Mouse (Mus musculus) heart, postnatal 10 days (tissue): ENCODE measurements at regions not wholly inside any gene's neighbourhood (a gene's known extent, or its start where the extent isn't known, plus 50 kb on each side); places are given as distances from the start of the nearest gene placed in this dataset.
A peak's percentile ranks its signal among the peaks of the same experiment; 100 is the strongest.

Experiments
- DNase-seq, 2 experiments: peaks; one replicate each; pipeline ENCODE4 v3.0.0; 2021
- intact Hi-C: fragments of 180-260 bp; cut with DNase I; formaldehyde crosslinking; loops from one replicate; pipeline ENCODE4 v1.15.1; 2025

DNA sequence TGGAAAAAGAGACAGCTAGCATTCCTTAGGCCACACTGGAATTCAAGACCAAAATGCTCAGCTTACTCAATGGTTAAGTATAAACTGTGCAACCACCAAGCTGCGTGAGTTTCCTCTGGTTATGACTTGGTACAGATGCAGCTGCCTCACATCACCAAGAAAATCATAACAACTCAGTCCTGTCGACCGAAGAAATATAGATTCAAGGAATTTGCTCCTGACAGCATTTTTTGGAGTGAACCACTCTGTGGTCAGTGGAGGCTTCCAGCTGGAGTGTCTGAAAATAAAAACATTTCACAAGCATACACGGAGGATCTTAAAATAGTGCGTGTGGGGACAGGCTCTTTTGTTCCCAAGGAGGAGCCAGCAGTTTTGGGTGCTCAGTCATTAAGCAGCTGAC lies 253.8 kb downstream of the Bckdhb start:
- intact Hi-C loops, result no loop called here
- peak; percentile 20 to 37 for DNase-seq

DNA sequence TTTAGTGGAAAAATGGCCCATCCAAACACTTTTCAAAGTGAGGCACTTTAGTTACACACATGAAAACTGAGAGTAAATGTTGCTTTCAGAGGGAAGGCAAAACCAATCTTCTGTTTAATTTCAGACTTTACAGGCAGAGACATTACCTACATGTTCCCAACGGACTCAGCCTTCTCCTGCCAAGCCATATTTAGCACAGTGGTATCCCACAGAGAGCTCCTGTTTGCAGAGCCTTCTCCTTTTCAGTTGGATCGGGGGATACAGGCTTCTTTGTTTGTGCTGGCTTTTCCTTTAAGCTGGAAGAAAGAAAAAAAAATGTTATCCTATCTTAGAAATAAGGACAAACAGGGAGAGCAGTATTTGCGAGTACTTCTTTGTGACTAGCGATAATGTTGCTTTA lies 254.3 kb downstream of the Bckdhb start:
- DNase-seq, result peak; percentile 22 to 24
- intact Hi-C loops, result no loop called here

DNA sequence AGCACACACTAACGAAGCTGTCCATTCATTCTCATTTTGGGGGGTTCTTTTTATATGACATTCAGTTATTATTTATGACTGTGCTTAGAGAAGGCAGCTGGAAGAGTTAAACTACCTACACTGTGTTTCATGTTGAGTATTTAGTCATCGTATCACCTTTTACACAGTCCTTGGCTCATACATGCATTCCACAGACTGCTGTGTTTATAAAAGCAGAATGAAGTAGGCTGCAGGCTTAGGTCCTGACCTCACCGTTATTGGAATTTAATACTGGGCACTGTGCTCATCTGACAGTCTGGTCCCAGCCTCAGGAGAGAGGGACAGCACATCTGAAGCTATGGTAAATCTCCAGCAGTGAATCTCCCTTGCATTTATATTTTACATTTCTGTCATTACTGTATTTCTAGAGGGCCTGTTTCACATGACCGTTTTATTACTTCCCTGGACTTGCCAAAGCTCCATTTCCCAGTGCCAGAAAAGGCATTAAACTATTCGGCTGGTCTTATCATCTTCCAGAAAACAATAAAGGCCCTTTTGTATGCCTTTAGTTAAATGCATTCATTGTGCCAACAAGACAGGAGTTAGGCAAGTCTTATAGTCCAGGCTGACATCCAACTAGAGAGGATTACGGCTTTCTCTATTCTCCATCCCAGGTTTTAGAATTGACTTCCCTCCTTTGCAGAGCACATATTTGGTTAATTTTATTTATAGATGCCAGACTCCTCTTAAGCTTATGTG lies 258.9 kb downstream of the Bckdhb start:
- DNase-seq, result peak; percentile 14 to 18
- intact Hi-C loops, result no loop called here

- no peak for DNase-seq
- intact Hi-C loops, result no loop called here
These were observed 262.6 kb downstream of the Bckdhb start for GRCm38 (mm10) chr9:84187531-84187930.

GRCm38 (mm10) chr9:84193405-84193804 lies 268.5 kb downstream of the Bckdhb start:
- intact Hi-C loops, result no loop called here
- no peak for DNase-seq

DNA sequence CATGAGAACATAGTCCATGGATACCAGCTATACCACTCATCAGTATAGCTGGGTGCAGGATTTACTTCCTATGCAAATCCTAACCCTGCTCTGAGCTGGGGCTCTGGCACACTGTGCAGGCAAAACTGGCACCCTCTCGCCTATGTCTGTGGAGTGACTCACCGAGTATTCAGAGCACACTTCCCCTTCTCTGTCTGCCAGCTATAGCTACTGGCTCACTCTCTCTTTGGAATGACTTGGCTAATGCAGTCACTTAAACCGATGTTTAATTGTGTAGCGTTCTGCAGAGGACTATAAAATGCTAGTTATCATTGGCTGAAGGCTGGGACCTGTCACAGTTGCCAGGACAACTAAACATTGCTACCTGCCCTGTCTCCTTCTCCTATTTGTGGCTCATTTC lies 269.8 kb downstream of the Bckdhb start:
- DNase-seq, result peak; percentile 14 to 32
- intact Hi-C loops, result no loop called here

- intact Hi-C loops, result no loop called here
These were observed 270.4 kb downstream of the Bckdhb start for GRCm38 (mm10) chr9:84195338-84195737.

DNA sequence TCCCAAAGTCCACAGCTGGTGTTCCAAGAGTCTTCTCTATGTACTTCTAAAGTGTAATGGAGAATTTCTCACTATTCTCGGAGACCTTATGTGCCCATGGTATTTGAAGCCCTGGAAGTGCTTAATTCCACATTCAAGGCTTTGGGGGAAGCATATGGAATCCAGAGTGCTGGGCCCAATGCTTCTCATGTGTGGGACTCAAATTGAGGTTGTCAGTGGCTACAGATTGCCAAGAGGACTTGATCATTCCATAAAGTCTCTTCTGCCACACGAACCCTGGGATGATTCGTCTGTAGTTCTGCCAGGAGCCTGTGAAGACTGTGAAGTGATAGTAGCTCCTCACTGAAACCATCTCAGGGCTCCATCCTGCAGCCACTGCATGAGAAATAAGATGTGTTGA lies 275.3 kb downstream of the Bckdhb start:
- DNase-seq, result no peak
- intact Hi-C loops, result no loop called here

More at GRCm38 (mm10) chr9:84195338-84195737, 270.4 kb downstream of the Bckdhb start:
- DNase-seq, result no peak

DNA sequence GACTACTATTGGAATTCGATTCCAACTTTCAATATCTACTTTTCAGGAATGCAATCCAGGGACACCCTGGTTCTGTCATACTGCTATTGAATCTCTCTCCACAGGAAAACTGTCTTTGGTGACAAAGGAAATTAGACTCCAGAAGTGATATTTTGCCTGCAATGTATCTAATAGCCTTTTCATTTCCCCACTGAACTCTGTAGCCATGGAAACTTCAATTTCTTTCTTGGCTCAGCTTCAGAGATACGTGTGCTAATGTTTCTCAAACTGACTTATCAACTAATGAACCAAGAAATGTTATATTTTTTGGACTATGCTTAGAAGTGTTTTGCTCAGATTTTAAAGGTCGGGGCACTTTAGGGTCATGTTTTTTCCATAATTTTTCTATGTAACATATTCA lies 279.1 kb downstream of the Bckdhb start:
- DNase-seq, result no peak
- intact Hi-C loops, result no loop called here

DNA sequence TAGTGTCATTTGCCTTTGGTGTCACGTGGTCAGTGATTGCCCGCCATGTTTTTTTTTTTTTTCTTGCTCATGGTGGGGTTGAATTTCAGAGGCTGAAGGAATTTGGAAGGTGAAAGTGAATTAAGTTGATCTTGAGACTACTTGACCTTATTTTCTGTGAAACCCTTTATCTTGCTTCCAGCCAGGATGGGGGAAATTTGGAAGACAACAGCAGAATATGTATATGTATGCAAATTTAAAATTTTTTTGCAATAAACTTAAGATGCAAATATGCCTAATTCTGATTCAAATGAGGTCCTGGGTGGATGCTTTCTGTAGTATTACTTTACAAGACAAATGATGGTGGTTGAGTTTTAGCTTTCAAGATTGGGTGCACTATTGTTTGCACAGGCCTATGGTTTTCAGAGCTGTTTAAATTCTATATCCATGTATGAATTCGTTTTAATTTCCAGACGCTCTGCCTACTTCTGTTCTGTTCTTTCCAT lies 315.6 kb downstream of the Bckdhb start:
- intact Hi-C loops, result loop anchor here (10.0 kb wide), 1 partner anchor 226 kb away; no protein-coding TSS in a partner anchor
- DNase-seq, result no peak

DNA sequence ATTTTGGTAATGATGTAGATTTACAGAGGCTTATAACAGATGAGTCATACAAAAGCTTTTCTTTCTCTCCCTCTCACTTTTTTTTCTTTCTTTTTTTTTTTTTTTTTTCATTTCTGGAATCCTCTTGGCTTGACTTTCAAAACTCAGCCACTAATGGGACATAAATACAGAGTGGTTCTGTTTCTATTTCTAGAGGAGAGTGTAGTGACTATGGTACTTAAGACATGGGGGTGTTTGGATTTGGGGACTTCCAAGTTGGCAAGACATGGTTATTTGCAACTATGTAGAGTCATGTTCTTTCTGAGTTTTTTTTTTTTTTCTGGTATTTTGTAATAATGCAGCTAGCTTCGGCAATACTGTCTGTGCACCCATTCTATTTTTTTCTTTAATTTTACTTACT lies 324.8 kb downstream of the Bckdhb start:
- intact Hi-C loops, result loop anchor here (10.0 kb wide), 3 partner anchors 235 to 1445 kb away; no protein-coding TSS in a partner anchor
- DNase-seq, result no peak

DNA sequence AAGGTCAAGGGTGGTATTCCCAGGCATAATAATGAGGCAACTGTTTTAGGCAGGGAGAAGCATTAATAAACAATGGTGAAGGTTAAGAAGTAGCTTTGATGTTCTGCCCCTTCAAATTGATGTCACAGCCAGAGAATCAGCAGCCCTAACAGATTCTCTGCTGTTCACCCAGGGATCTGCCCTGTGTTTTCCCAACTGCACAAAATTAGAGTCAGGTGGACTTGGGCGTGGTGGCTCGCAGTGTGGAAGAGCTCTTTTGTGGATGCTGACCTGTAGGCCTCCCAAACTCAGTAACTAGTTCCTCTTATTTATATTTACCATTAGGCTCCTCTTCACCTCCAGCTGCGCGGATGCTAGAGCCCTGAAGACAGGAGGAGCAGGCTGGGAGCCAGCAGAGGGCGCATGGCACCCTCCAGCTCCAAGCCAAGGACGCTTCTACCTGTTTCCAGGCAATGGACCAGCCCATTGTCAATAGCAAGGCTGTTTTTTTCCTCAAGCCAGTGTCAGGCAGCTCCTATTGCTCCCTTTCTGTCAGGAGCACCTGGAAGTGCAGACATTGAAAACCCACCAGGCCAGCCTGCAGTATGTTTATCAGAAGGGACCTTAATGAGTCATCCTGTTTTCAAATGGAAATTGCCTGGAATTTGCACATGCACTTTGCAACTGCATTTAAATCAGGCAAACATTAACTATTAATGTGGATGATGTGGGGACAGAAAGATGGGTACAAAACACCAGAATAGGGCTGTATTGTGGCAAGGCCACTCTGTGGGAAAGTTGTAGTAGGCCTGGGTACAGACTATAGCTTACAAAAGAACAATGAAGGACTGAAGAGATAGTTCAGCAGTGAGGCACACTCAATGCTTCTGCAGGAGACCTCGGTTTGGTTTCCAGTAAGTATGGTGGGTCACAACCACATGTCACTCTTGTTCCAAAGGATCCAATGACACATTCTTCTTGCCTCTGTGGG lies 328.4 kb downstream of the Bckdhb start:
- intact Hi-C loops, result loop anchor here (2.0 to 10.0 kb wide), 3 partner anchors 299 to 1441 kb away; no protein-coding TSS in a partner anchor
- DNase-seq, result peak; percentile 37

DNA sequence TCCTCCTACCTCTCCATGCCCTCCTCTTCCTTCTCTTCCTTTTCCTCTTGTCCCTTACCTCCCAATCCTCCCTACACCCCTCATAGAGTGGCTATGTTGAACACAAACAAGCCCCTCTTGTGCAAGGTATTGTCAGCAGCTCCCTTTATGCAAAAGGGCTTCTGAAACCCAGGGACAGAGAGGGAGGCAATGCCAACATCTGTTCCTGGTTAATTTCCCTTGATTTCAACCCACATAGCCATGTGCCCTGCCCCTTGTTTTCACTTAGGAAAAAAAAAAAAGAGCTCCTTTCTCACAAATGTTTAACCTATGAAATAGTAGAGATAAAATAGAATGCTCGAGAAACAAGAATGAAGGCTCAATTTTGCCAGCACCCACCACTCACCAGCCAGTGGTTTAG lies 333.5 kb downstream of the Bckdhb start:
- no peak for DNase-seq
- intact Hi-C loops, result loop anchor here (10.0 kb wide), 2 partner anchors 304 to 1436 kb away; no protein-coding TSS in a partner anchor

- no peak for DNase-seq
- intact Hi-C loops, result loop anchor here (10.0 kb wide), 2 partner anchors 305 to 1435 kb away; no protein-coding TSS in a partner anchor
These were observed 334.8 kb downstream of the Bckdhb start for GRCm38 (mm10) chr9:84259751-84260150.

- intact Hi-C loops, result no loop called here
These were observed 337.2 kb downstream of the Bckdhb start for GRCm38 (mm10) chr9:84262151-84262550.

GRCm38 (mm10) chr9:84266974-84267373 lies 342.0 kb downstream of the Bckdhb start:
- intact Hi-C loops, result no loop called here
- no peak for DNase-seq

More at GRCm38 (mm10) chr9:84262151-84262550, 337.2 kb downstream of the Bckdhb start:
- DNase-seq, result no peak

- intact Hi-C loops, result no loop called here
- DNase-seq, result peak in 1 of 2 experiments; percentile 12
These were observed 349.7 kb downstream of the Bckdhb start for GRCm38 (mm10) chr9:84274608-84275007.

GRCm38 (mm10) chr9:84278295-84278694 lies 353.4 kb downstream of the Bckdhb start:
- intact Hi-C loops, result no loop called here
- DNase-seq, result no peak

GRCm38 (mm10) chr9:84278731-84279130 lies 353.8 kb downstream of the Bckdhb start:
- no peak for DNase-seq
- intact Hi-C loops, result no loop called here

DNA sequence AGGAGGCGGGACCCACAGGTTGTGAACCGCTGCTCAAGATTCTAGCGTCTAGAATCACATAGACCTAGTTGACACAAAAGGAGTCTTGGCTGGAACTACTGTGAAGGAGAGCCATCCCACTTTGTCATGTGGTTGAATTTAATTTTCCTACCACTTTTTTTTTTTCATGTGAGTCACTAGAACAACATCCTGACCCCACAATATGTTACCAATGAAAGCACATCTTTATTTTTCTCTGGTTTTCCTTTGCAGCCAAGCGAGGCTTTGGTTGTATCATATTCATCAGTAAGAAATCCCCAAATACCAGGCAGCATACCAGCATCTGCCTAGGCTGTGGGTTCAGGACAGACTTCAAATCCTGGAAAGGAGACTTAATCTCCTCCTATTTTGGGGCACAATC lies 356.0 kb downstream of the Bckdhb start:
- intact Hi-C loops, result no loop called here

GRCm38 (mm10) chr9:84281610-84282009 lies 356.7 kb downstream of the Bckdhb start:
- DNase-seq, result peak; percentile 12 to 19
- intact Hi-C loops, result no loop called here

More for the DNA sequence above, 356.0 kb downstream of the Bckdhb start:
- no peak for DNase-seq
